Mouse (Mus musculus): ENCODE results near the gene Tmem120a. TPM values are rescaled to one million over a fixed set of nuclear protein-coding genes. Genes with fewer than 3 reads are reported as not detected.

The Tmem120a gene
- total RNA-seq, 2 experiments from 2014 or later, result 9.6 TPM; not detected in 1

DNA sequence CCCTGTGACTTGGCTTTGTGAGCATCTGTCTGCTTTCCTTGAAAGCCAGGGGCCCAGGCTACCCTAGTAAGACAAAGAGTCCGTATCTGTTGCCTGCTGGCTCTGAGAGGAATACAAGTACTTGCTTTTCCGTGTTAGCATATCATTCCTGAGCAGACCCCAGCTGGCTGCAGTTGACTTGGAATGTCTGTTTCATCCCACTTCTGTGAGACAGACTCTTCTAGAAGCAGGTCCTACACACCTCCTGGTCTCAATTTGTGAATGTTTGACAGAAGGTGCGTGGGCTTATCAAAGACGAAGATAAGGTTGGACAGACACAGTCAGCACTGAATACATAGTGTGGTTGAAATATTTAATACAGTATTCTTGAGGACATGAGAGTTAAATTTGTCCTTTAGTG lies 31.4 kb downstream of the Tmem120a start:
- ATAC-seq (replicated peaks; ENCODE audit: low FRiP score, poor library complexity, severe bottlenecking), result no peak

- no peak for ATAC-seq (replicated peaks; ENCODE audit: low FRiP score, poor library complexity, severe bottlenecking)
These were observed 32.5 kb downstream of the Tmem120a start for GRCm38 (mm10) chr5:135711582-135712355.

DNA sequence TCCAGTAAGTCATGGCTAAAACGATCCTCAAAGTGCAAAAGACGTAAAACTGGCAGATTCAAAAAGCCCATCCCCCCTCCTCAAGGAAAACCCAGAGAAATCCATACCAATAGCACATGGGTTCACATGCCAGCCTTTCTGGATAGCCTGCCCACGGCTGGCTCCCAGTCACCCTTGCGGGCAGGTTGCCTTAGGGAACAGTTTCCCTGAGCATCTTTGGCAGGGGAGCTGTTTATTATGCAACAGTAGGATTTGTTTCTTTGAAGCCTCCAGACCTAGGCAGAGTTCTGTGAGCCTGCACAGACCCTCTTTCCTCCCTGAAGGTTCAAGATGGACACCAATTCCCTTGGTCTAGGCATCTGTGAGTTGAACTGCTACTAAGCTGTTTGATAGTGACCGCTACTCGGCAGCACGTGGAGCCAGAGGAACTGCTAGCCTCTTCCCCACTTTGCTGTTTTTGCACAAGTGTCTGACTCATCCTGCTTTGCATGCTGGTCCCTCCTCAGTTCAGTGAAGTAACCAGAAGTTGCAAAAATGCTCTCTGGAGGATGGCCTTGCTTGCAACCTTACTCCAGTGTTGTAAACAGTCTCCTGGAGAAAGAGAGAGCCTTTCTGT lies 33.5 kb downstream of the Tmem120a start:
- ATAC-seq (replicated peaks; ENCODE audit: low FRiP score, poor library complexity, severe bottlenecking), result no peak

DNA sequence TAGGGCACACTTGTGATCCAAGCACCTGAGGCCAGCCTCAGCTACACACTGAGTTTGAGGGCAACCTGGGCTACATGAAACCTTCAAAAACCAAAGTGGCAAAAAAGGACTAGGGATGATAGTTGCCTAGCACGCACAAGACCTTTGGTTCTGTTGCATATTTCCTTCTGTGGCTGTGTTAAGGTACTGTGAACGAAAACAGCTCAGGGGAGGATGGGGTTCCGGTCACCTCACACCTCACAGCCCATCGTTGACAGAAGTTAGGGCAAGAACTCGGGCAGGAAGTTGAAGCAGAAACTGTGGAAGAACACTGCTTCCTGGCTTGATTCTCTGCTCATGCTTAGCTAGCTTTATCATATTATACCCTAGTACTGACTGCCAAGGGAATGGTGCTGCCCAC lies 34.5 kb downstream of the Tmem120a start:
- no peak for ATAC-seq (replicated peaks; ENCODE audit: low FRiP score, poor library complexity, severe bottlenecking)

DNA sequence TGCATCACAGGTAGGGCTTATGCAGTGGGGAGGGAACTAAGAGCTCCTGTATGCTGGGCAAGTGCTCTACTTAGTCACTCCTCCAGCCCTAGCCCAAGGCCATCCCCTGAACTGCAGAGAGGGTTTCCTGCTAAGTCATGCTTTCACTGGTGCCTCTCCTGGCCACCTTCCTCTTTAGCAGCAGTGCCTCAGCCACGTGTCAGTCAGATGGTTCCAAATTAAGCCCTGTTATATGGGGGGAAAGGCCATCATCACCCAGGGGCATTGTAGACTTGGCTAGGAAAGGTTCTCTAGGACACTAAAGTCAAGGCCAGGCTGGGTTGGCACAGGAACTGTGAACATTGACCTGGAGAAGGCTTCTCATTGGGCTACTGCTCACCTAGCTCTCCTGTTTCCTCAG lies 36.4 kb downstream of the Tmem120a start:
- ATAC-seq (replicated peaks; ENCODE audit: low FRiP score, poor library complexity, severe bottlenecking), result no peak

GRCm38 (mm10) chr5:135707039-135707438 lies 37.2 kb downstream of the Tmem120a start:
- ATAC-seq (replicated peaks; ENCODE audit: low FRiP score, poor library complexity, severe bottlenecking), result no peak

DNA sequence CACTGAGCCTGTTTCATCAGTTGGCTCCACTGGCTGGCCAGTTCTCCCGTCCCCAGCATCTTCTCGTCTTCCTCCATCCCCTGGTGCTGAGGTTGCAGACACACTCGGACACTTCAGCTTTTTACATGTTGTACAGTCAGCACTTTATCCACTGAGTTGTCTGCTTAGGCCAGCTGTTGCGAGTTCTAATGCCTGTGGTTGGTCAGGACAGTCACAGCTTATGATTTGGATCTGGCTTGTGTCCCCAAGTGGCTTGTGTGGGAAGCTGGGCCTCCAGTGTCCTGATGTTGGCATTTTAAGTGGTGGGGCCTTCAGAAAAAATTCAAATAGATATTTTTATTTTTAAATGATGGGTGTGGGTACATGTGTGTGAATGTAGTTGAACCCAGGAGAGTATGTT lies 38.9 kb downstream of the Tmem120a start:
- ATAC-seq (replicated peaks; ENCODE audit: low FRiP score, poor library complexity, severe bottlenecking), result no peak

DNA sequence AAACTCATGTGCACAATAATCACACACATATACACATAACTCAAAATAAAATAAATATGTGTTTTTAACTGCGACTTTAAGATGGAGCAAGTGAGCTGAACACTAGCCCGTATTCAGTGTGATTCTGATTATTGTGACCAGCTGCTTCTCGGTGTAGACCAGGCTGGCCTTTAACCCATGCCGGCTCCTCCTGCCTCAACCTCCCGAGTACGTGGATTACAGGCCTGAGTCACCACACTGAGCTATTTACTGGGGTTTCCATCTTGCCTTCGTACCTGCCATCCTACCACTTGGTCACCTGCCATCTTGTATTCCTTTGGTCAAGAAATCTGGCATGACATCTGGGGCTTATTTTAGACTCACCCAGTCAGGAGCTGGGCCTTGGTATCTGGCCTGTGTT lies 40.8 kb downstream of the Tmem120a start:
- ATAC-seq (replicated peaks; ENCODE audit: low FRiP score, poor library complexity, severe bottlenecking), result no peak

DNA sequence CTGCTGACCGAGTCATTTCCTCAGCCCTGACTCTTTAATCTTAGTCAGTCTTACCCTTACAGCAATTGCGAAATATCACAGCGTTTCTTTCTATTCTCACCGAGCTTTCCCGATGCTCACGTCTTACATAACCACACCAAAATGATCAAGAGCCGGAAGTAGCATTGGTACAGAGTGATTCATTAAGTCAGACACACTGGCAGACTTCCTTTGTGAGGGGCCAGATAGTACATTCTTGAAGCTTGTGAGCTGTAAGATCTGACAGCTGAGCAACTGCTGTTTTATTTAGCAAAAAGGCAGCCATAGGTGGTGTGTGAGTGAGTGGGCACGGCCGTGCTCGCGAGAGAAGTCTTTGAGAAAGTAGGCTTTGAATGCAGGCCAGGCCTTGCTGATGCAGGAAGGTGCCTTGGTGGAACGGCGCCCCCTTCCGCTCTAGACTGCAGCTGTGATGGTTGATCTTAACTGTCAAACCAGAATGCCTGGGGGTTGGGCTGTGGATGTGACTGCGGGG lies 41.5 kb downstream of the Tmem120a start:
- no peak for ATAC-seq (replicated peaks; ENCODE audit: low FRiP score, poor library complexity, severe bottlenecking)

DNA sequence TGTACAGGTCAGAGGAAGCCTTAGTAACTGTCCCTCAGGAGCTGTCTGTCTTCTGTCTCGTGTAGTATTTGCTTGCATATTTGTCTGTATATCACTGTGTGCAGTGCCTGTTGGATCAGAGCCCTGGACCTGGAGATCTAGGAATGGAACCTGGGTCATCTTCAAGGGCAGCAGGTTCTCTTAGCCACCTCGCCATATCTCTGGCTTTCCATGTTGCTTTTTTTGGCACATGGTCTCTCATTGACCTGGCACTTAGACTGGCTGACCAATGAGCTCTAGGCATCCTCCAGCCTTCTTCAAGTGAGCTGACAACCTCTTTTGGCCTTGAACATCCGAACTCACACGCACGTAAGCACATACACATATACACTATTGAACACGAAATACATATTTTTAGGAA lies 42.1 kb downstream of the Tmem120a start:
- ATAC-seq (replicated peaks; ENCODE audit: low FRiP score, poor library complexity, severe bottlenecking), result no peak

- ATAC-seq (replicated peaks; ENCODE audit: low FRiP score, poor library complexity, severe bottlenecking), result no peak
These were observed 42.6 kb downstream of the Tmem120a start for GRCm38 (mm10) chr5:135701601-135702000.

- ATAC-seq (replicated peaks; ENCODE audit: low FRiP score, poor library complexity, severe bottlenecking), result no peak
These were observed 46.5 kb downstream of the Tmem120a start for GRCm38 (mm10) chr5:135697711-135698111.

GRCm38 (mm10) chr5:135695277-135695721 lies 48.9 kb downstream of the Tmem120a start:
- ATAC-seq (replicated peaks; ENCODE audit: low FRiP score, poor library complexity, severe bottlenecking), result no peak

- ATAC-seq (replicated peaks; ENCODE audit: low FRiP score, poor library complexity, severe bottlenecking), result no peak
These were observed 50.9 kb downstream of the Tmem120a start for GRCm38 (mm10) chr5:135693281-135693853.

GRCm38 (mm10) chr5:135691266-135691665 lies 53.0 kb downstream of the Tmem120a start:
- no peak for ATAC-seq (replicated peaks; ENCODE audit: low FRiP score, poor library complexity, severe bottlenecking)

GRCm38 (mm10) chr5:135690401-135690800 lies 53.8 kb downstream of the Tmem120a start:
- no peak for ATAC-seq (replicated peaks; ENCODE audit: low FRiP score, poor library complexity, severe bottlenecking)

Other genes with a start within 250 kb of the Tmem120a start
- 5.0 and 6.5 TPM in 2 replicates for gene Hip1, start 199.3 kb downstream of the Tmem120a start, total RNA-seq (2015; ENCODE audit: low replicate concordance)
- gene Hip1, start 199.3 kb downstream of the Tmem120a start, total RNA-seq (2017; ENCODE audit: low replicate concordance), result 1.1 and 3.0 TPM in 2 replicates
- gene Ccl26, start 180.9 kb downstream of the Tmem120a start, total RNA-seq (2015; ENCODE audit: low replicate concordance), result not detected in 2 replicates
- gene Ccl26, start 180.9 kb downstream of the Tmem120a start, total RNA-seq (2017; ENCODE audit: low replicate concordance), result not detected in 2 replicates
- gene Ccl24, start 171.4 kb downstream of the Tmem120a start, total RNA-seq (2015; ENCODE audit: low replicate concordance), result not detected in 2 replicates
- not detected in 2 replicates for gene Ccl24, start 171.4 kb downstream of the Tmem120a start, total RNA-seq (2017; ENCODE audit: low replicate concordance)
- gene Rhbdd2, start 111.8 kb downstream of the Tmem120a start, total RNA-seq (2015; ENCODE audit: low replicate concordance), result 1.8 and 3.4 TPM in 2 replicates
- gene Rhbdd2, start 111.8 kb downstream of the Tmem120a start, total RNA-seq (2017; ENCODE audit: low replicate concordance), result 0.45 and 1.0 TPM in 2 replicates
- gene Por, start 74.4 kb downstream of the Tmem120a start, total RNA-seq (2015; ENCODE audit: low replicate concordance), result 7.1 and 9.7 TPM in 2 replicates
- gene Por, start 74.4 kb downstream of the Tmem120a start, total RNA-seq (2017; ENCODE audit: low replicate concordance), result 10.8 and 17.5 TPM in 2 replicates
- gene Styxl1, start 33.9 kb upstream of the Tmem120a start, total RNA-seq (2015; ENCODE audit: low replicate concordance), result not detected in 2 replicates
- not detected in 2 replicates for gene Styxl1, start 33.9 kb upstream of the Tmem120a start, total RNA-seq (2017; ENCODE audit: low replicate concordance)
- 156 and 193 TPM in 2 replicates for gene Mdh2, start 34.0 kb upstream of the Tmem120a start, total RNA-seq (2015; ENCODE audit: low replicate concordance)
- gene Mdh2, start 34.0 kb upstream of the Tmem120a start, total RNA-seq (2017; ENCODE audit: low replicate concordance), result 74.0 and 81.6 TPM in 2 replicates
- gene Srrm3, start 62.4 kb upstream of the Tmem120a start, total RNA-seq (2015; ENCODE audit: low replicate concordance), result not detected in 2 replicates
- gene Srrm3, start 62.4 kb upstream of the Tmem120a start, total RNA-seq (2017; ENCODE audit: low replicate concordance), result not detected in 2 replicates
- gene Hspb1, start 143.5 kb upstream of the Tmem120a start, total RNA-seq (2015; ENCODE audit: low replicate concordance), result not detected in 2 replicates
- not detected in 2 replicates for gene Hspb1, start 143.5 kb upstream of the Tmem120a start, total RNA-seq (2017; ENCODE audit: low replicate concordance)
- 30.3 and 35.2 TPM in 2 replicates for gene Ywhag, start 190.2 kb upstream of the Tmem120a start, total RNA-seq (2015; ENCODE audit: low replicate concordance)
- gene Ywhag, start 190.2 kb upstream of the Tmem120a start, total RNA-seq (2017; ENCODE audit: low replicate concordance), result 11.6 and 12.2 TPM in 2 replicates
- gene Ssc4d, start 230.1 kb upstream of the Tmem120a start, total RNA-seq (2015; ENCODE audit: low replicate concordance), result not detected in 2 replicates
- not detected in 2 replicates for gene Ssc4d, start 230.1 kb upstream of the Tmem120a start, total RNA-seq (2017; ENCODE audit: low replicate concordance)
- not detected in 2 replicates for gene Zp3, start 235.7 kb upstream of the Tmem120a start, total RNA-seq (2015; ENCODE audit: low replicate concordance)
- not detected in 2 replicates for gene Zp3, start 235.7 kb upstream of the Tmem120a start, total RNA-seq (2017; ENCODE audit: low replicate concordance)